Mouse (Mus musculus): ENCODE results near the gene Dennd4b. TPM values are rescaled to one million over a fixed set of nuclear protein-coding genes. Genes with fewer than 3 reads are reported as not detected.

Dennd4b gene
- polyA plus RNA-seq, 1 experiment from 2014 or later = 4.7 TPM

- 3% methylated on average over 11 of the region's 11 CpGs for WGBS
- ATAC-seq (ENCODE audit: insufficient read depth, low FRiP score, low TSS enrichment) (no peak), DNase-seq (ENCODE audit: low spot score) (no peak)
Observed at GRCm38 (mm10) chr3:90294064-90294440, 29.1 kb downstream of the Dennd4b start.

GRCm38 (mm10) chr3:90294651-90295050 lies 29.7 kb downstream of the Dennd4b start:
- peak overlapping the region; percentile 91 for H3K4me3 ChIP-seq (ENCODE audit: low read depth, low read length)
- no peaks in the 10 kb centered on the region; the same call in 1 of the 2 replicates for H3K36me3 ChIP-seq (ENCODE audit: control insufficient read depth, insufficient read depth, low read length)
- H3K4me2 ChIP-seq (ENCODE audit: low read depth) = peak overlapping the region; percentile 72
- H3K4me1 ChIP-seq (ENCODE audit: control insufficient read depth, insufficient read depth, low read length) = peaks cover 10% of the 10 kb centered on the region
- peak overlapping the region; percentile 95 for H3K9ac ChIP-seq (ENCODE audit: low read length)
- no peak for DNase-seq (ENCODE audit: low spot score)
- no peak overlapping the region for H3K27ac ChIP-seq (ENCODE audit: low read depth, low read length)
- no peak for ATAC-seq (ENCODE audit: insufficient read depth, low FRiP score, low TSS enrichment)
- H3K27me3 ChIP-seq (ENCODE audit: control insufficient read depth, insufficient read depth, low read length) = no peaks in the 10 kb centered on the region
- H3K9me3 ChIP-seq (ENCODE audit: control insufficient read depth, low read length) = no peaks in the 10 kb centered on the region
- 82% methylated on average over 2 of the region's 2 CpGs for WGBS

More at GRCm38 (mm10) chr3:90294064-90294440, 29.1 kb downstream of the Dennd4b start:
- peak overlapping the region; percentile 95 for H3K9ac ChIP-seq (ENCODE audit: low read length)
- H3K9me3 ChIP-seq (ENCODE audit: control insufficient read depth, low read length) = no peaks in the 10 kb centered on the region
- H3K27me3 ChIP-seq (ENCODE audit: control insufficient read depth, insufficient read depth, low read length) = no peaks in the 10 kb centered on the region
- H3K4me2 ChIP-seq (ENCODE audit: low read depth) = peak overlapping the region; percentile 72
- no peaks in the 10 kb centered on the region; the same call in 1 of the 2 replicates for H3K36me3 ChIP-seq (ENCODE audit: control insufficient read depth, insufficient read depth, low read length)
- peak overlapping the region; percentile 99 for H3K27ac ChIP-seq (ENCODE audit: low read depth, low read length)
- peak overlapping the region; percentile 91 for H3K4me3 ChIP-seq (ENCODE audit: low read depth, low read length)
- H3K4me1 ChIP-seq (ENCODE audit: control insufficient read depth, insufficient read depth, low read length) = peaks cover 10% of the 10 kb centered on the region

GRCm38 (mm10) chr3:90305801-90306200 lies 40.8 kb downstream of the Dennd4b start:
- Histone ChIP-seq H3K27me3 (ENCODE audit: control insufficient read depth, insufficient read depth, low read length) (no peaks in the 10 kb centered on the region), H3K9me3 (ENCODE audit: control insufficient read depth, low read length) (no peaks in the 10 kb centered on the region), H3K4me3 (ENCODE audit: low read depth, low read length) (no peak overlapping the region), H3K36me3 (ENCODE audit: control insufficient read depth, insufficient read depth, low read length) (no peaks in the 10 kb centered on the region), H3K4me2 (ENCODE audit: low read depth) (no peak overlapping the region), H3K9ac (ENCODE audit: low read length) (no peak overlapping the region), H3K27ac (ENCODE audit: low read depth, low read length) (no peak overlapping the region), H3K4me1 (ENCODE audit: control insufficient read depth, insufficient read depth, low read length) (no peaks in the 10 kb centered on the region)
- DNase-seq (ENCODE audit: low spot score) (no peak), ATAC-seq (ENCODE audit: insufficient read depth, low FRiP score, low TSS enrichment) (no peak)
- WGBS = 62% methylated on average over 3 of the region's 3 CpGs

- Histone ChIP-seq H3K9me3 (ENCODE audit: control insufficient read depth, low read length) (no peaks in the 10 kb centered on the region), H3K9ac (ENCODE audit: low read length) (no peak overlapping the region), H3K4me1 (ENCODE audit: control insufficient read depth, insufficient read depth, low read length) (no peaks in the 10 kb centered on the region), H3K4me2 (ENCODE audit: low read depth) (no peak overlapping the region), H3K27ac (ENCODE audit: low read depth, low read length) (no peak overlapping the region), H3K27me3 (ENCODE audit: control insufficient read depth, insufficient read depth, low read length) (no peaks in the 10 kb centered on the region), H3K4me3 (ENCODE audit: low read depth, low read length) (no peak overlapping the region), H3K36me3 (ENCODE audit: control insufficient read depth, insufficient read depth, low read length) (no peaks in the 10 kb centered on the region)
- DNase-seq (ENCODE audit: low spot score) (no peak), ATAC-seq (ENCODE audit: insufficient read depth, low FRiP score, low TSS enrichment) (no peak)
Observed at GRCm38 (mm10) chr3:90309589-90309988, 44.6 kb downstream of the Dennd4b start.

GRCm38 (mm10) chr3:90313367-90313766 lies 48.4 kb downstream of the Dennd4b start:
- DNase-seq (ENCODE audit: low spot score) (no peak), ATAC-seq (ENCODE audit: insufficient read depth, low FRiP score, low TSS enrichment) (no peak)
- H3K4me2 ChIP-seq (ENCODE audit: low read depth) = no peak overlapping the region
- H3K27me3 ChIP-seq (ENCODE audit: control insufficient read depth, insufficient read depth, low read length) = no peaks in the 10 kb centered on the region
- no peaks in the 10 kb centered on the region for H3K9me3 ChIP-seq (ENCODE audit: control insufficient read depth, low read length)
- no peak overlapping the region for H3K4me3 ChIP-seq (ENCODE audit: low read depth, low read length)
- H3K36me3 ChIP-seq (ENCODE audit: control insufficient read depth, insufficient read depth, low read length) = no peaks in the 10 kb centered on the region
- H3K4me1 ChIP-seq (ENCODE audit: control insufficient read depth, insufficient read depth, low read length) = no peaks in the 10 kb centered on the region
- H3K27ac ChIP-seq (ENCODE audit: low read depth, low read length) = no peak overlapping the region
- no peak overlapping the region for H3K9ac ChIP-seq (ENCODE audit: low read length)

GRCm38 (mm10) chr3:90314241-90314640 lies 49.3 kb downstream of the Dennd4b start:
- DNase-seq (ENCODE audit: low spot score) (no peak), ATAC-seq (ENCODE audit: insufficient read depth, low FRiP score, low TSS enrichment) (no peak)
- Histone ChIP-seq H3K27me3 (ENCODE audit: control insufficient read depth, insufficient read depth, low read length) (no peaks in the 10 kb centered on the region), H3K9me3 (ENCODE audit: control insufficient read depth, low read length) (no peaks in the 10 kb centered on the region), H3K4me3 (ENCODE audit: low read depth, low read length) (no peak overlapping the region), H3K4me2 (ENCODE audit: low read depth) (no peak overlapping the region), H3K36me3 (ENCODE audit: control insufficient read depth, insufficient read depth, low read length) (no peaks in the 10 kb centered on the region), H3K27ac (ENCODE audit: low read depth, low read length) (no peak overlapping the region), H3K4me1 (ENCODE audit: control insufficient read depth, insufficient read depth, low read length) (no peaks in the 10 kb centered on the region), H3K9ac (ENCODE audit: low read length) (no peak overlapping the region)

GRCm38 (mm10) chr3:90322289-90322688 lies 57.3 kb downstream of the Dennd4b start:
- Histone ChIP-seq H3K9me3 (ENCODE audit: control insufficient read depth, low read length) (no peaks in the 10 kb centered on the region), H3K4me3 (ENCODE audit: low read depth, low read length) (no peak overlapping the region), H3K36me3 (ENCODE audit: control insufficient read depth, insufficient read depth, low read length) (no peaks in the 10 kb centered on the region), H3K27ac (ENCODE audit: low read depth, low read length) (no peak overlapping the region), H3K4me1 (ENCODE audit: control insufficient read depth, insufficient read depth, low read length) (peaks cover 7% of the 10 kb centered on the region; the same call in 1 of the 2 replicates), H3K9ac (ENCODE audit: low read length) (no peak overlapping the region), H3K27me3 (ENCODE audit: control insufficient read depth, insufficient read depth, low read length) (no peaks in the 10 kb centered on the region), H3K4me2 (ENCODE audit: low read depth) (no peak overlapping the region)
- WGBS = 84% methylated on average over 6 of the region's 6 CpGs
- no peak for DNase-seq (ENCODE audit: low spot score)
- ATAC-seq (ENCODE audit: insufficient read depth, low FRiP score, low TSS enrichment) = no peak

- no peaks in the 10 kb centered on the region for H3K27me3 ChIP-seq (ENCODE audit: control insufficient read depth, insufficient read depth, low read length)
- no peaks in the 10 kb centered on the region for H3K36me3 ChIP-seq (ENCODE audit: control insufficient read depth, insufficient read depth, low read length)
- ATAC-seq (ENCODE audit: insufficient read depth, low FRiP score, low TSS enrichment) = peak; percentile 68; the same call in 1 of the 2 replicates
- no peaks in the 10 kb centered on the region for H3K9me3 ChIP-seq (ENCODE audit: control insufficient read depth, low read length)
- H3K4me3 ChIP-seq (ENCODE audit: low read depth, low read length) = no peak overlapping the region
- no peak overlapping the region for H3K9ac ChIP-seq (ENCODE audit: low read length)
- H3K4me2 ChIP-seq (ENCODE audit: low read depth) = no peak overlapping the region
- DNase-seq (ENCODE audit: low spot score) = peak; percentile 72
- no peak overlapping the region for H3K27ac ChIP-seq (ENCODE audit: low read depth, low read length)
- WGBS = 58% methylated on average over 5 of the region's 5 CpGs
- H3K4me1 ChIP-seq (ENCODE audit: control insufficient read depth, insufficient read depth, low read length) = peaks cover 7% of the 10 kb centered on the region; the same call in 1 of the 2 replicates
Observed at GRCm38 (mm10) chr3:90323119-90323518, 58.1 kb downstream of the Dennd4b start.
